Mouse (Mus musculus) right cerebral cortex, adult 18-20 months (tissue): Measurements from ENCODE around the gene Ier2.

Experiments
- DNase-seq: peaks from one replicate; pipeline ENCODE4 v3.0.0; 2022; ENCODE audit warnings: mixed read lengths

Ier2 gene

DNA sequence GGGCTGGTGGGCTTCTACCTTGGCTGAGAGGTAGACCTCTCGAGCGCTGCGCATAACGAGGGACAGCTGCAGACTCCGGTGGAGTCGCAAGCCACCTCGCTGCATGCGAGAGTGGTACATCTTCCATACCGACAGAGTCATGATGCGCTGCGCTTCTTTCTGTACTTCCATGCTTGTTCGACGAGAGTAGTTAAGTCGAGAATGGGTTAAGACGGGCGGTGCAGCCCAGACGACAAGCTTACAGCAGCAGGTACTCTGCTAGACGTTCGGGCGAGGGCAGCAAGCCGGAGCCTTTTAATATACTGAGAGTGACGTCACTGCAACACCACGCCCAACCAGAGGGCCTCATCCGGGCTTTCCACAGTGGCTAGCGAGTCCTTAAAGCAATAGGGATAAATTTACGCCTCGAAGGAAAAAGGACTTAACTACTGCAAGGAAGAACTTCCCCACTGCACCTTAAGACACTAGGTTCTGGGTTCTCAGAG, at the start of gene Ier2:
Gene Ier2 (minus strand): TSS at position 272 of the 485 bp plus-strand sequence.
- DNase-seq = peak; percentile 93

GRCm38 (mm10) chr8:84711933-84712758, 49.5 kb upstream of the Ier2 start:
- DNase-seq = no peak

DNA sequence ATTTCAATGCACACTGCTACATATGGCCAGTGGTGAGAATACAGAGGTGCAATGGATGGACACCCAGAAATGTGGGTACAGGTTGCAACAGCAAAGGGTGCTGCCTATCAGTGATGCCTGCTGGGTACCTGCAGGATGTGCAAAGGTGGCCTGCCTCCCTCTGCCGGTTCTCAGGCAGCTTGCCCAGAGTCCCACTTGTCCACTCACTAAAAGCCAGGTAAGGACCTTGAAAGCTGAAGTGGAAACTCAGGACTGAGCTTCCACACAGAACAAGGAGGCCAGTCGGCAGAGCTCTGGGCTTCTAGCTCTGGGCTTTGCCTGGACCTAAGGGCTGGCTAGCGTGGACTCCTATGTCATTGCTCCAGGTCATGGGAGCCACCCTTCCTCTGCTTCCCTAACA, 48.7 kb upstream of the Ier2 start:
- no peak for DNase-seq

DNA sequence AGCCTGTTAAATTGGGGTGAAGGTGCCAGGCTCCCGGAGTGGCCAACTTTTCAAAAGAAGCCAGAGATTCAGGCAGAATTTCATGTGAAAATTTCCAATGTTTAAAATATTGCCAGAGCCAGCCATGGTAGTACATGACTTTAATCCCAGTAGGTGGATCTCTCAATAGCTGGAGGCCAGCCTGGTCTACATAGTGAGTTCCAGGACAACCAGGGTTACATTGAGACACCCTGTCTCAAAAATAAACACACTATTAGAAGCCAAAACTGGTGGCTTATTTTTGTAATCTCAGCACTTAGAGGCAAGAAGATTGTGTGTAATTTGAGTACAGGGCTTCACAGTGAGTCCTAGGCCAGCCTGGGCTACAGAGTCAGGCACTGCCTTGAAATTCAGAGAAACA, 47.3 kb upstream of the Ier2 start:
- DNase-seq = no peak

- DNase-seq = peak; percentile 81
Observed at GRCm38 (mm10) chr8:84708774-84709475, 46.3 kb upstream of the Ier2 start.

GRCm38 (mm10) chr8:84708071-84708541, 45.5 kb upstream of the Ier2 start:
- DNase-seq = no peak

GRCm38 (mm10) chr8:84707267-84707883, 44.7 kb upstream of the Ier2 start:
- DNase-seq = no peak

- no peak for DNase-seq
Observed at GRCm38 (mm10) chr8:84706610-84707266, 44.1 kb upstream of the Ier2 start.

DNA sequence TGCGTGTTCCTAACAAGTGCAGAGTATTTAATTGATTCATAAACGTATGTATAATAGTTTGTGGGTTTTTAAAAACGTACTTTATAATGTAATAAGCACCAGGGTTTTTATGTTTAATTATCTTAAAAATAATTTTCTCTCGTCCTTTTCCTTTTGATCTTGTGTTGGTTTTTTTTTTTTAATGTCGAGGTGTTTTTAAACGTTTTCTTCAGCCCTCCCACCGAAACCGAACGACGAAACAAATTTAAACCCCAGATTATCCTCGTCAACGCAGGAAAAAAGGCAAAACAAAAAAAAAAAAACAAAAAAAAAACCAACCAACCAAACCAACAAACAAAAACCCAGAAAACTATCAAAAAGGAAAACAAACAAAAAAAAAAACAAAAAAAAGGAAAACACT, 43.3 kb upstream of the Ier2 start:
- DNase-seq = no peak

- no peak for DNase-seq
Observed at GRCm38 (mm10) chr8:84704867-84705831, 42.5 kb upstream of the Ier2 start.

DNA sequence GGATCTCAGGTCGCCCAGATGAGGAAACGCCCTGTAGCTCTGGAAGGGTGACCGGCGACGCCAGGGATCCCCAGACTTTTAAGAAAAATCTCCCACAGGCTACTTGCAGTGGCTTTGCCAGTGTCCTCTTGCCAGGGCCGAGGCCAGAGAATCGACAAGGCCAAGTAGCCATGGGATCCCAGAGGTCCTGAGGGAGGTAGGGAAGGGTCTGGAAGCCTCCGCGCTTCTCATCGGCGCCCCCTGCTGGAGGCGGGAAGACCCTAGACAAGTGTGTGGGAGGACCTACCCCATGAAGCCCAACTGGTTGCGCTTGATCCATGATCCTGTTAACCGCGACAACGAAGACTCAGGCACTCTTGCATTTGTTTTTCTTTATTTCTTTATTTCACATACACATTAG, 41.7 kb upstream of the Ier2 start:
- peak; percentile 58 for DNase-seq

- no peak for DNase-seq
Observed at GRCm38 (mm10) chr8:84703466-84704249, 41.0 kb upstream of the Ier2 start.

DNA sequence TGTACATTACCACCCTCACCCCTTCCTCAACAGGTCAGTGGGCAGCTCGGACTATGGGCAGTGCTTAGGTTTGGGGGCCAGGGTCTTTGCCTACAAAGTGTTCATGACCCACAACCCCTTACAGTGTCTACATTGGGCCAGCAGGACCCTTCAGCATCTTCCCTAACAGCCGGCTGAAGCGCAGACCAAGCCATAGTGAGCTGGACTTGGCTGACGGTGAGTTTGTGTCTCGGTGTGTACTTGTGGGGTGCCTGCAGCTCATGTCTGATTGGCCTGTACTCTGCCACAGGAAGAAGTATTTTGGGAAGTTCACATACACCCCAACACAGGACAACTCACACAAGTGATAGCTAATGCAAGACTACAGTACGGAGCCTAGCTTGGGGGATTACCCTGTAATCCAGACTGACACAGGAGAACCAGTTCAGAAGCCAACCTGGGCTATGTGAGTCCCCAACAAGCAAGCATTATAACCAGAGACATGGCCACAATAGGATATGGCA, 40.4 kb upstream of the Ier2 start:
- DNase-seq = no peak

- DNase-seq = no peak
Observed at GRCm38 (mm10) chr8:84702561-84702960, 39.9 kb upstream of the Ier2 start.

GRCm38 (mm10) chr8:84700941-84701911, 38.6 kb upstream of the Ier2 start, which contains the start of gene Lyl1:
Gene Lyl1 (plus strand): TSS chr8:84701457.
- no peak for DNase-seq

GRCm38 (mm10) chr8:84700526-84700925, 37.9 kb upstream of the Ier2 start:
- DNase-seq = no peak

- peak; percentile 56 for DNase-seq
Observed at GRCm38 (mm10) chr8:84699861-84700322, 37.2 kb upstream of the Ier2 start.

DNA sequence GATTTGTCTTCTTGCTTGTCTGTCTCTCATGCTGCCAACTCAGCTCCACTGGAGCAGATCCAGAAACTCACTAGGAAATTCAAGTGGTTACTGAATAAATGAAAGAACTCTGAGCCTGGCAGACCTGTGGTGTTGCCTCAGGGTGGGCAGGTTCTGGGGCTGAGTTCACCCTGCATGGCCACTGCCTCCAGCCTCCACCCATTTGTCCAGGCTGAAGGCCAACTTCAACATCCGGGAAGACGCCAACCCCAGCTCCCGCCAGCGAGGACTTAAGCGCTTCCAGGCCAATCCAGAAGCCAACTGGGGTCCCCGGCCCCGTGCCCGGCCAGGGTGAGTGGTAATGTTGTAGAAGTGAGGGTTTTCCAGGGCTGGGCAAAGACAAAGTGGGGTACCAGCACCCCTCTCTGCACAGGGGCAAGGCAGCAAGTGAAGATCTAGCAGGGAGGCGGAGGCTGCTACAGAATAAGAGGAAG, 36.3 kb upstream of the Ier2 start:
- no peak for DNase-seq

GRCm38 (mm10) chr8:84698288-84698687, 35.6 kb upstream of the Ier2 start:
- DNase-seq = no peak
